Mouse (Mus musculus): ENCODE data around the gene Fxyd1. TPM values are rescaled to one million over a fixed set of nuclear protein-coding genes. Genes with fewer than 3 reads are reported as not detected.

The Fxyd1 gene
- polyA plus RNA-seq, 1 experiment from 2014 or later, result 86.7 TPM

DNA sequence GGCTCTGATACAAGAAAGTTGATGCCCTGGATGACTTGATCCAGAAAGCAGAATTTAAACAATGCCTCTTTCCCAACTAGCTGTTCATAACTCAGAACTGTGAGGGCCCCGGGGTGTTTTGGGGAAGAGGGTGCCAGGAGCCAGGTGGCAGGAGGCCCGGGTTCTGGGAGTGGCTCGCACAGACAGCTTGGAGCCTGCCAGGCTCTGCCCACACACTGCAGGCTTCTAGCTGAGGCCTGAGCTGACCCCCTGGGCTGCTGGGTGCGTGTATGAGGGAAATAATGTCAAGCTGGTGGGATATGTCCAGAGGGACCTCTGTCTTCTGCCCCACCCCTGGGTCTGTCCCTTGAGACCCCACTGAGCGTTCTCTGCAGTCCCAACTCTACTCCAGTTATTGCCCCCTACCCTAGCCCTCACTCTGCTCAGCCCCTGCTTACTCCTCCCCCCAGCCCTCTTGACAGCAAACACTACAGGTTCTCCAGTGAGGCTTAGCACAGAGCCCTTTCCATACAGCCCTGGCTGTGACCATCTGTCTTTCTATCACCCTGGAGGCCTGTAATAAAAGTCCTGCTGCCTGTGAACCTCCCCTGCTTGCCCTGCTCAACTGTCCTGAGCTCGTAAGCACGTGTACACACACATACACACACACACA is 17.2 kb upstream of the Fxyd1 start:
- H3K27me3 ChIP-seq (ENCODE audit: control insufficient read depth, insufficient read depth, low read length), result no peaks in the 10 kb centered on the region
- no peaks in the 10 kb centered on the region for H3K9me3 ChIP-seq (ENCODE audit: control insufficient read depth, low read depth, low read length)
- H3K36me3 ChIP-seq (ENCODE audit: control insufficient read depth, insufficient read depth, low read length), result peaks cover 3% of the 10 kb centered on the region; the same call in 1 of the 2 replicates
- no peak overlapping the region for H3K9ac ChIP-seq (replicated peaks; ENCODE audit: low read depth, low read length)
- H3K27ac ChIP-seq (ENCODE audit: low read length), result peak overlapping the region; percentile 87
- WGBS, result 49% methylated on average over 7 of the region's 7 CpGs
- H3K4me3 ChIP-seq (ENCODE audit: low read depth, low read length), result peak overlapping the region; percentile 30
- no peak for ATAC-seq (ENCODE audit: insufficient number of reproducible peaks, insufficient read depth, low FRiP score, low read depth)
- peaks cover 27% of the 10 kb centered on the region for H3K4me1 ChIP-seq (ENCODE audit: control insufficient read depth, insufficient read depth, low read length)
- peak overlapping the region; percentile 34 for H3K4me2 ChIP-seq (replicated peaks; ENCODE audit: low read depth, low read length)

DNA sequence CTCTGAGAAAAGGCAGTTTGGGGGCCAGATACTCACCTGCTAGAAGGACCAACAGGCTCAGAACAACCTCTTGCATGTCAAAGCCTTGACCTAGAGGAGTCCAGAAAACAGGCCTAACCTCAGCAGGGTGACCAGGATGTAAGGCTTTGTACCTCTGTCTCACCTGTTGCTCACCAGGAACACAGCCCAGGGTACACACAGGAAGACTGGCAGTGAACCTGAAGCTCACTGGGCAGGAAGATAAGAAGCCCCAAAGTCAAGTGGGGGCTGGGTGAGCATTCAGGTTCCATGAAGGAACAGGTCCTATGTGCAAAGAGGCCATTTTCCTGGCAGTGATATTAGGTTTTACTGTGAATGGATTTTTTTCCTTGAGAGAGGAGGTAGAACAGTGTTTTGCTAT is 16.5 kb upstream of the Fxyd1 start:
- ATAC-seq (ENCODE audit: insufficient number of reproducible peaks, insufficient read depth, low FRiP score, low read depth), result 0 out of 2 replicates have a peak, but pooled peaks have one; percentile 20
- H3K9ac ChIP-seq (replicated peaks; ENCODE audit: low read depth, low read length), result no peak overlapping the region
- peaks cover 3% of the 10 kb centered on the region; the same call in 1 of the 2 replicates for H3K36me3 ChIP-seq (ENCODE audit: control insufficient read depth, insufficient read depth, low read length)
- H3K4me1 ChIP-seq (ENCODE audit: control insufficient read depth, insufficient read depth, low read length), result peaks cover 27% of the 10 kb centered on the region
- H3K4me3 ChIP-seq (ENCODE audit: low read depth, low read length), result no peak overlapping the region
- H3K27me3 ChIP-seq (ENCODE audit: control insufficient read depth, insufficient read depth, low read length), result no peaks in the 10 kb centered on the region
- no peak overlapping the region; the same call in 1 of the 2 replicates for H3K4me2 ChIP-seq (replicated peaks; ENCODE audit: low read depth, low read length)
- H3K9me3 ChIP-seq (ENCODE audit: control insufficient read depth, low read depth, low read length), result no peaks in the 10 kb centered on the region
- peak overlapping the region; percentile 87 for H3K27ac ChIP-seq (ENCODE audit: low read length)

DNA sequence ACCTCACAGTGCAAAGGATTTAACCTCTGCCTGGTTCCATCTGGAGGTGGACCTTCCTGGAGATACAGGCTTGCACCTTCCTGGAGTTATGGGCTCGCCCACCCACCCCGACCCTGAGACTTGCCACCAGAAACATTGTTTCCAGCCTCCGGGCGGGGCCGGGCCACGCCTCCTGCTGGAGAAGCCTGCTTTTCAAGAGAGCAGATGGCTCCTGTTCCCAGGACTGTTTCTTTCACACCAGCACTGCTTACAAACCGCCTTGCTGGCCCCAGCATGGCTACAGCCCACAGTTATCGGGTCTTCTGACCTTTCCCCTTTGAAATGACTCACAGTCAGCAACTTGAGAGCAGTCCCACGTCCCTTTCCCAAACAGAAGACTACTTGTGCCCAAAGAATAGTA is 15.3 kb upstream of the Fxyd1 start:
- peaks cover 28% of the 10 kb centered on the region for H3K4me1 ChIP-seq (ENCODE audit: control insufficient read depth, insufficient read depth, low read length)
- no peak overlapping the region for H3K9ac ChIP-seq (replicated peaks; ENCODE audit: low read depth, low read length)
- 0 out of 2 replicates have a peak overlapping the region, but pooled peaks have one; percentile 6 for H3K4me3 ChIP-seq (ENCODE audit: low read depth, low read length)
- no peaks in the 10 kb centered on the region for H3K27me3 ChIP-seq (ENCODE audit: control insufficient read depth, insufficient read depth, low read length)
- WGBS, result 39% methylated on average over 9 of the region's 9 CpGs
- ATAC-seq (ENCODE audit: insufficient number of reproducible peaks, insufficient read depth, low FRiP score, low read depth), result no peak
- peak overlapping the region; percentile 26 for H3K4me2 ChIP-seq (replicated peaks; ENCODE audit: low read depth, low read length)
- H3K27ac ChIP-seq (ENCODE audit: low read length), result peak overlapping the region; percentile 87
- no peaks in the 10 kb centered on the region for H3K9me3 ChIP-seq (ENCODE audit: control insufficient read depth, low read depth, low read length)
- H3K36me3 ChIP-seq (ENCODE audit: control insufficient read depth, insufficient read depth, low read length), result peaks cover 3% of the 10 kb centered on the region; the same call in 1 of the 2 replicates

DNA sequence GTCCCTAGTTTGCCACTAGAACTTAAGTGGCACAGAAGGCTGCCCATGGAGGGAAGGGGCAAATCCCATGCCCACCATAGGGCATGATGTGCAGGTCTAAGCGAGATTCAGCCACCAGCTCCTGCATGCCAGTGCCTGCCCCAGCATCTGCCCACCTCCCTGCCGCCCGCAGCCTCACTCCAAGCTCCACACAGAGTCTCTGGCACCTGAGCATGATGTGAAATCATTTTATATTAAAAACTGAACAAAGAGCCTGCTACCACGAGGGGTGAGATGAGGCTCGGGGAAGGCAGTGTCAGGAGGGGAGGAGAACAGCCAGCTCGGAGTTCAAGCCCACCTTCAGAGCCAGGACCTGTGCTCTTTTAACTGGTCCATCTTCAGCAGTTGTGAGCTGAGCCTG is 13.3 kb upstream of the Fxyd1 start:
- H3K27me3 ChIP-seq (ENCODE audit: control insufficient read depth, insufficient read depth, low read length), result no peaks in the 10 kb centered on the region
- 0 out of 2 replicates have a peak overlapping the region, but pooled peaks have one; percentile 15 for H3K27ac ChIP-seq (ENCODE audit: low read length)

DNA sequence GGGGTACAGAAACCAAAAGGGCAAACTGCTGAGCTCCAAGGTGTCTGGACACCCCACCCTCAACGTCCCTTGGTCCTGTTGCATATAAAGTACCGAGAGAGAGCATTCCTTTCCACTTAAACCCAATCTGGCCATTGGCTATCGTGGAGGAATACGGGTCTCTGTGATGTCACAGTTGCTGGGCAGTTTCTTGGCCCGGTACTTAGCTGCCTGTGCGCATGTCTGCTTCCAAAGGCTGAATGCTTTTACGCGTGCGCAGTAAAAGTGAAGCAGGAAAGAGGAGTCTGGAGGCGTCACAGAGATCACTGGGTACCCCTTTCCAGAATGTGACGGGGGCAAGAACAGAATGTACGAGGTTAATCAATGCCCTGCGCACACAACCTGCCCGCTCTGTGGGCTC is 12.5 kb upstream of the Fxyd1 start:
- 87% methylated on average over 14 of the region's 14 CpGs for WGBS
- Histone ChIP-seq H3K27me3 (ENCODE audit: control insufficient read depth, insufficient read depth, low read length) (no peaks in the 10 kb centered on the region), H3K9ac (replicated peaks; ENCODE audit: low read depth, low read length) (no peak overlapping the region), H3K4me2 (replicated peaks; ENCODE audit: low read depth, low read length) (no peak overlapping the region), H3K4me1 (ENCODE audit: control insufficient read depth, insufficient read depth, low read length) (peaks cover 29% of the 10 kb centered on the region), H3K4me3 (ENCODE audit: low read depth, low read length) (no peak overlapping the region), H3K9me3 (ENCODE audit: control insufficient read depth, low read depth, low read length) (no peaks in the 10 kb centered on the region), H3K27ac (ENCODE audit: low read length) (no peak overlapping the region), H3K36me3 (ENCODE audit: control insufficient read depth, insufficient read depth, low read length) (peaks cover 3% of the 10 kb centered on the region; the same call in 1 of the 2 replicates)
- ATAC-seq (ENCODE audit: insufficient number of reproducible peaks, insufficient read depth, low FRiP score, low read depth), result no peak

More for the DNA sequence above, 13.3 kb upstream of the Fxyd1 start:
- Histone ChIP-seq H3K4me1 (ENCODE audit: control insufficient read depth, insufficient read depth, low read length) (peaks cover 29% of the 10 kb centered on the region), H3K9me3 (ENCODE audit: control insufficient read depth, low read depth, low read length) (no peaks in the 10 kb centered on the region), H3K4me3 (ENCODE audit: low read depth, low read length) (no peak overlapping the region), H3K9ac (replicated peaks; ENCODE audit: low read depth, low read length) (no peak overlapping the region), H3K4me2 (replicated peaks; ENCODE audit: low read depth, low read length) (no peak overlapping the region), H3K36me3 (ENCODE audit: control insufficient read depth, insufficient read depth, low read length) (peaks cover 3% of the 10 kb centered on the region; the same call in 1 of the 2 replicates)
- no peak for ATAC-seq (ENCODE audit: insufficient number of reproducible peaks, insufficient read depth, low FRiP score, low read depth)
- 70% methylated on average over 6 of the region's 6 CpGs for WGBS

DNA sequence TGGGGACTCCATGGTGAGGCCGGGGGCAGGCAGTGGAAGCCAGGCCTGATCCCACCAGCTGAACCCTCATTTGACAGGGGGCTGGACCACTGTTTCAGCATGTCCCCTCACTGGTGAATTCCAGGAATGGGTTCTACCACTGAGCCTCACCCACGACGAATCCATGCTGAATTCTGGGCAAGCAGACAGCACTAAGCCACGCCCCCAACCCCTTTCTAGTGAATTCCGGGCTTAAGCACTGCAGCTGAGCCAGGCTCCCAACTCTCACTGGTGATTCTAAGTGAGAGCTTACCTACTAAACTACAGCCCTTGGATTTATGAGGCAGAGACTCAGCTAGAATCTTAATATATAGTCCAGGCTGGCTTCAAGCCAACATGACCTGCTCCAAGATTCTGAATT is 10.8 kb upstream of the Fxyd1 start:
- no peaks in the 10 kb centered on the region for H3K9me3 ChIP-seq (ENCODE audit: control insufficient read depth, low read depth, low read length)
- no peak overlapping the region for H3K4me3 ChIP-seq (ENCODE audit: low read depth, low read length)
- H3K4me2 ChIP-seq (replicated peaks; ENCODE audit: low read depth, low read length), result no peak overlapping the region
- WGBS, result 29% methylated on average over 5 of the region's 5 CpGs
- H3K9ac ChIP-seq (replicated peaks; ENCODE audit: low read depth, low read length), result no peak overlapping the region
- peak; percentile 29; the same call in 1 of the 2 replicates for ATAC-seq (ENCODE audit: insufficient number of reproducible peaks, insufficient read depth, low FRiP score, low read depth)
- H3K4me1 ChIP-seq (ENCODE audit: control insufficient read depth, insufficient read depth, low read length), result peaks cover 26% of the 10 kb centered on the region
- H3K27ac ChIP-seq (ENCODE audit: low read length), result peak overlapping the region; percentile 44; the same call in 1 of the 2 replicates
- H3K27me3 ChIP-seq (ENCODE audit: control insufficient read depth, insufficient read depth, low read length), result no peaks in the 10 kb centered on the region
- H3K36me3 ChIP-seq (ENCODE audit: control insufficient read depth, insufficient read depth, low read length), result peaks cover 3% of the 10 kb centered on the region; the same call in 1 of the 2 replicates

DNA sequence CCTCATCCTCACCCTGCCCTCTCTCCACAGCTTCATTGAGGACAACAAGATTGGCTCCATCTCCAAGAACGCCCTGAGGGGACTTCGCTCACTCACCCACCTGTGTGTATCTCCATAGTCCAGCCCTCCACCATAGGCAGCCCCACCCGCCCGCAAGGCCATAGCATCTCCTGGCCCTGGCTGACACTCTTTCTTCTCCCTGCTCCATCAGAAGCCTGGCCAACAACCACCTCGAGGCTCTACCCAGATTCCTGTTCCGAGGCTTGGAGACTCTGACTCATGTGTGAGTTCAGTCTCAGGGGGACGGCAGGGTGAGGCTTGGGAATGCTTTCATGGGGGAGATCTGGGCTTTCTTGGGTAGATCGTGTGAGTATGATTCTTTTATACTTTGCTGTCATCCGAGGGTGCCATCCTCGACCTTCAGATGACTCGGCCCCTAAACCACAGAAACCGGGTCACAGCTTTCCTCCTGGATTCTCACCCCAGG is 6.1 kb upstream of the Fxyd1 start:
- no peaks in the 10 kb centered on the region for H3K36me3 ChIP-seq (ENCODE audit: control insufficient read depth, insufficient read depth, low read length)
- H3K27ac ChIP-seq (ENCODE audit: low read length), result no peak overlapping the region
- no peak overlapping the region for H3K4me2 ChIP-seq (replicated peaks; ENCODE audit: low read depth, low read length)
- peaks cover 11% of the 10 kb centered on the region; the same call in 1 of the 2 replicates for H3K4me1 ChIP-seq (ENCODE audit: control insufficient read depth, insufficient read depth, low read length)
- WGBS, result 82% methylated on average over 12 of the region's 12 CpGs
- H3K27me3 ChIP-seq (ENCODE audit: control insufficient read depth, insufficient read depth, low read length), result no peaks in the 10 kb centered on the region
- no peak overlapping the region for H3K9ac ChIP-seq (replicated peaks; ENCODE audit: low read depth, low read length)
- no peak for ATAC-seq (ENCODE audit: insufficient number of reproducible peaks, insufficient read depth, low FRiP score, low read depth)
- H3K9me3 ChIP-seq (ENCODE audit: control insufficient read depth, low read depth, low read length), result no peaks in the 10 kb centered on the region
- no peak overlapping the region for H3K4me3 ChIP-seq (ENCODE audit: low read depth, low read length)

DNA sequence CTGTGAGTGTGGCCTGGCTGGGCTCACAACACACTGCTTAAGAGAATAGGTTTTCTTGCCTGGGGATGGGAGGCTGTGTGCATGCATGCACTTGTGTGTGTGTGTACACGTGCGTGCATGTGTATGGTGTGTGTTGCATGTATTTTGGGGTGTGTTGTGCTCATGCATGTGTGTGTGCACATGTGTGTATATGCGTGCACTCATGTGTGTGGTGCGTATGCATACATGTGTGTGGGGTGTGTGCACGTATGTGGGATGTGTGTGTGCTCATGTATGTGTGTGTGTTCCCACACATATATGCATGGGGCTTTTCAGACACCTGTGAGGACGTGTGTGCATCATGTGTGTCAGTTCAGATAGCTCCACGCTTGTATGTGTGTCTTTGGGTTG is 3.6 kb upstream of the Fxyd1 start:
- 90% methylated on average over 7 of the region's 7 CpGs for WGBS

More for the DNA sequence above, 3.6 kb upstream of the Fxyd1 start:
- peaks cover 5% of the 10 kb centered on the region; the same call in 1 of the 2 replicates for H3K4me1 ChIP-seq (ENCODE audit: control insufficient read depth, insufficient read depth, low read length)
- no peak overlapping the region for H3K9ac ChIP-seq (replicated peaks; ENCODE audit: low read depth, low read length)
- H3K36me3 ChIP-seq (ENCODE audit: control insufficient read depth, insufficient read depth, low read length), result no peaks in the 10 kb centered on the region
- H3K4me3 ChIP-seq (ENCODE audit: low read depth, low read length), result no peak overlapping the region
- ATAC-seq (ENCODE audit: insufficient number of reproducible peaks, insufficient read depth, low FRiP score, low read depth), result no peak
- no peak overlapping the region for H3K27ac ChIP-seq (ENCODE audit: low read length)
- H3K27me3 ChIP-seq (ENCODE audit: control insufficient read depth, insufficient read depth, low read length), result no peaks in the 10 kb centered on the region
- 0 out of 2 replicates have a peak overlapping the region, but pooled peaks have one; percentile 5 for H3K4me2 ChIP-seq (replicated peaks; ENCODE audit: low read depth, low read length)
- H3K9me3 ChIP-seq (ENCODE audit: control insufficient read depth, low read depth, low read length), result no peaks in the 10 kb centered on the region
